Mouse (Mus musculus) layer of hippocampus, postnatal 25 days (tissue): ENCODE measurements around the gene Aqr. TPM values are rescaled to one million over a fixed set of nuclear protein-coding genes. Genes with fewer than 3 reads are reported as not detected.

Source experiments
- DNase-seq, 2 experiments: peaks; one replicate each; pipeline ENCODE4 v3.0.0; 2022; ENCODE audit warnings: mixed read lengths in 2 of 2, low spot score in 1 of 2; ENCODE audit errors: extremely low spot score in 1 of 2
- microRNA-seq, 2 experiments: library from miRNA; unstranded; fragments of <30 nt; microRNA quantifications; one replicate each; pipeline ENCODE4 v1.2.0; 2021
- total RNA-seq, 2 experiments: library from RNA; stranded (reverse); gene quantifications; 2 replicates each; pipeline ENCODE4 v1.2.3; 2021

The Aqr gene
- total RNA-seq, 2 experiments from 2014 or later, result 27.5 to 29.8 TPM

- no peak for DNase-seq
These were observed 99.6 kb downstream of the Aqr start for GRCm38 (mm10) chr2:114087271-114087670.

GRCm38 (mm10) chr2:114071876-114072275, 114.9 kb downstream of the Aqr start:
- DNase-seq, result no peak

GRCm38 (mm10) chr2:114066226-114066625, 120.6 kb downstream of the Aqr start:
- DNase-seq, result no peak

GRCm38 (mm10) chr2:114064004-114064403, 122.8 kb downstream of the Aqr start:
- DNase-seq, result no peak

GRCm38 (mm10) chr2:114060071-114060591, 126.7 kb downstream of the Aqr start:
- DNase-seq, result no peak

- no peak for DNase-seq
These were observed 127.2 kb downstream of the Aqr start for GRCm38 (mm10) chr2:114059608-114060007.

GRCm38 (mm10) chr2:114058226-114058796, 128.5 kb downstream of the Aqr start:
- no peak for DNase-seq

GRCm38 (mm10) chr2:114057303-114057853, 129.4 kb downstream of the Aqr start:
- DNase-seq, result no peak

- DNase-seq, result no peak
These were observed 132.7 kb downstream of the Aqr start for GRCm38 (mm10) chr2:114054129-114054528.

- no peak for DNase-seq
These were observed 133.9 kb downstream of the Aqr start, which contains the start of gene Actc1 for GRCm38 (mm10) chr2:114052696-114053598. Gene Actc1 (minus strand): TSS chr2:114053548.

GRCm38 (mm10) chr2:114051871-114052241, 135.0 kb downstream of the Aqr start:
- no peak for DNase-seq

Small RNA genes within 50 kb of the gene (microRNA-seq; reads per million reads assigned to microRNA genes)
- 0 to 0.20 reads per million in 2 experiments for gene Mir7002

Other genes starting within 250 kb of the Aqr start
- gene Gjd2, start 173.4 kb downstream of the Aqr start, total RNA-seq, result 1 to 10 TPM; 7.2 to 7.4 TPM
- gene Actc1, start 133.5 kb downstream of the Aqr start, total RNA-seq, result not detected
- 10 to 100 TPM; 22.2 to 23.6 TPM for gene Zfp770, start 14.4 kb upstream of the Aqr start, total RNA-seq